10 mouse cellular contexts compared by ENCODE assay signal in genomic region chr7:118313818-118314217, GRCm38 (mm10).
DNase-seq lines count a peak whose midpoint lies in the region; ATAC-seq and TF ChIP-seq lines count a peak whose summit lies in the region.
"Had no signal": no experiment of that assay in that cellular context is flagged by ENCODE, and none has a peak within 500 bp of the region (broad histone marks: within the 10 kb centered on the region; RNA-seq: fewer than 3 reads in every experiment).

No protein-coding gene starts in this region.

- H3K4me3 ChIP-seq in forebrain, embryonic 14.5 days (ENCODE audit: low read depth, low read length): no peak overlapping the region
- H3K4me3 ChIP-seq in forebrain, embryonic 15.5 days: no peak overlapping the region
- no peak overlapping the region for H3K4me3 ChIP-seq in liver, postnatal 0 days (ENCODE audit: low read depth, low read length)

- TF ChIP-seq CTCF in liver, postnatal 0 days (IDR thresholded peaks at IDR 0.05; ENCODE audit: low read depth): 0 out of 2 replicates have a peak, but pooled peaks have one; percentile 34
- peak; percentile 34; the same call in 1 of the 2 replicates for TF ChIP-seq CTCF in brain, embryonic 14.5 days (IDR thresholded peaks at IDR 0.05; ENCODE audit: borderline replicate concordance, extremely low read depth, insufficient read depth, insufficient read length)

- H3K27me3 ChIP-seq in forebrain, embryonic 14.5 days (replicated peaks; ENCODE audit: control insufficient read depth, insufficient read depth, low read length): no peaks in the 10 kb centered on the region
- no peaks in the 10 kb centered on the region for H3K27me3 ChIP-seq in forebrain, embryonic 15.5 days
- no peaks in the 10 kb centered on the region for H3K27me3 ChIP-seq in liver, postnatal 0 days (ENCODE audit: insufficient read depth, low read length)

- H3K36me3 ChIP-seq in forebrain, embryonic 14.5 days (ENCODE audit: control insufficient read depth, insufficient read depth, low read length): no peaks in the 10 kb centered on the region
- H3K36me3 ChIP-seq in forebrain, embryonic 15.5 days: no peaks in the 10 kb centered on the region
- no peaks in the 10 kb centered on the region for H3K36me3 ChIP-seq in liver, postnatal 0 days (replicated peaks; ENCODE audit: insufficient read depth, low read length)

- no peak overlapping the region for H3K27ac ChIP-seq in forebrain, embryonic 14.5 days (ENCODE audit: low read depth, low read length)
- H3K27ac ChIP-seq in forebrain, embryonic 15.5 days (replicated peaks): no peak overlapping the region
- H3K27ac ChIP-seq in liver, postnatal 0 days (ENCODE audit: low read depth): no peak overlapping the region
- H3K27ac ChIP-seq: macrophage had no signal

- no peak for ATAC-seq in forebrain, embryonic 14.5 days
- ATAC-seq in forebrain, embryonic 15.5 days (replicated peaks): no peak
- no peak for ATAC-seq in liver, postnatal 0 days
- no peak for ATAC-seq in erythroid progenitor cell, adult 5-6 weeks (replicated peaks; ENCODE audit: low FRiP score, poor library complexity, severe bottlenecking)

- DNase-seq in forebrain, embryonic 14.5 days (ENCODE audit: low spot score): peak; percentile 37
- DNase-seq in liver, postnatal 0 days: no peak
- DNase-seq in liver: no peak
- peak; percentile 56 for DNase-seq in brain, embryonic 14.5 days (ENCODE audit: low read depth)
- DNase-seq in right cerebral cortex, postnatal 10 days (ENCODE audit: low spot score in 2 of 2): peak; percentile 39 to 50
- no peak for DNase-seq in adrenal gland, adult 8-10 months
- DNase-seq: gastrocnemius, postnatal 14 days had no signal

- TF ChIP-seq EP300 in liver, postnatal 0 days (IDR thresholded peaks at IDR 0.05; ENCODE audit: low read depth): no peak

- no peaks in the 10 kb centered on the region for H3K4me1 ChIP-seq in forebrain, embryonic 14.5 days (ENCODE audit: control insufficient read depth, insufficient read depth, low read length)
- 0 out of 2 replicates have a peak, but pooled peaks cover 3% of the 10 kb centered on the region for H3K4me1 ChIP-seq in forebrain, embryonic 15.5 days
- no peaks in the 10 kb centered on the region for H3K4me1 ChIP-seq in liver, postnatal 0 days (ENCODE audit: insufficient read depth)

- no peak for TF ChIP-seq POLR2A in brain, embryonic 14.5 days (IDR thresholded peaks at IDR 0.05; ENCODE audit: borderline replicate concordance, extremely low read depth, insufficient read depth, insufficient read length, poor library complexity, severe bottlenecking)

- no peak overlapping the region for H3K4me2 ChIP-seq in forebrain, embryonic 14.5 days (ENCODE audit: low read length)
- no peak overlapping the region for H3K4me2 ChIP-seq in forebrain, embryonic 15.5 days (replicated peaks)
- H3K4me2 ChIP-seq in liver, postnatal 0 days (ENCODE audit: low read depth, low read length): no peak overlapping the region

- WGBS in forebrain, embryonic 14.5 days: 63% methylated on average over 8 of the region's 8 CpGs
- 61% methylated on average over 8 of the region's 8 CpGs for WGBS in forebrain, embryonic 15.5 days
- WGBS in liver, postnatal 0 days (ENCODE audit: insufficient replicate concordance): 59% methylated on average over 8 of the region's 8 CpGs

- H3K9ac ChIP-seq in forebrain, embryonic 14.5 days (ENCODE audit: low read length): no peak overlapping the region
- no peak overlapping the region for H3K9ac ChIP-seq in forebrain, embryonic 15.5 days (replicated peaks)
- no peak overlapping the region for H3K9ac ChIP-seq in liver, postnatal 0 days (replicated peaks)

- no peaks in the 10 kb centered on the region for H3K9me3 ChIP-seq in forebrain, embryonic 14.5 days (replicated peaks; ENCODE audit: control insufficient read depth, low read length)
- no peaks in the 10 kb centered on the region for H3K9me3 ChIP-seq in forebrain, embryonic 15.5 days
- no peaks in the 10 kb centered on the region for H3K9me3 ChIP-seq in liver, postnatal 0 days (ENCODE audit: low read length)

Comparison
In these comparisons a context has a peak if more than half of its experiments do, and no peak if none do; other contexts are left out.
1. DNase-seq: peak in forebrain, embryonic 14.5 days (single experiment), brain, embryonic 14.5 days (single experiment) and right cerebral cortex, postnatal 10 days (2 of 2); none in liver, postnatal 0 days (single experiment), liver (single experiment) and adrenal gland, adult 8-10 months (single experiment).